Mouse (Mus musculus) bone marrow, adult 2 months (tissue): Measurements from ENCODE around the gene Kdm6b. TPM values are rescaled to one million over a fixed set of nuclear protein-coding genes. Genes with fewer than 3 reads are reported as not detected.

ENCODE experiments used
- H3K27ac ChIP-seq: fragments of 200-500 bp; 2 replicates; pipeline ENCODE4 v1.5.1; 2012; ENCODE audit warnings: low read depth, mild to moderate bottlenecking, control low read depth, inconsistent platforms, low read length; ENCODE audit not compliant: control insufficient read depth, poor library complexity, insufficient read depth
- H3K4me1 ChIP-seq: fragments of 200-500 bp; 2 replicates; pipeline ENCODE4 v1.6.1; 2011; ENCODE audit warnings: low read length; ENCODE audit not compliant: control insufficient read depth, insufficient read depth
- H3K4me3 ChIP-seq: fragments of 200-500 bp; replicated peaks from 2 replicates; pipeline ENCODE3; 2011; ENCODE audit warnings: mild to moderate bottlenecking, low read depth, low read length, control low read depth; ENCODE audit not compliant: control insufficient read depth
- CTCF ChIP-seq: fragments of 200-500 bp; IDR thresholded peaks from 2 replicates; pipeline ENCODE4 v1.5.1; 2011; ENCODE audit warnings: low read length, control low read depth; ENCODE audit not compliant: control insufficient read depth, insufficient read depth
- POLR2A ChIP-seq: fragments of 200-500 bp; IDR thresholded peaks from 2 replicates; pipeline ENCODE4 v1.6.1; 2011; ENCODE audit warnings: low read depth, mild to moderate bottlenecking, control low read depth, low read length, borderline replicate concordance; ENCODE audit not compliant: control insufficient read depth
- WGBS: fragments of 180-500 bp; shearing (Covaris S2); methylation state at CpG from one replicate; pipeline ENCODE4 v1.1.7; 2018; 5-methylcytosine and 5-hydroxymethylcytosine counted together
- polyA plus RNA-seq: library from polyadenylated mRNA; stranded (reverse); fragments of >200 nt; gene quantifications from 2 replicates; pipeline ENCODE4 v1.2.4, GENCODE M21; 2011; ENCODE audit warnings: low replicate concordance; ENCODE audit not compliant: missing spikeins, insufficient read depth, insufficient read length

Kdm6b gene
- polyA plus RNA-seq, 1 experiment = 29.2 TPM

DNA sequence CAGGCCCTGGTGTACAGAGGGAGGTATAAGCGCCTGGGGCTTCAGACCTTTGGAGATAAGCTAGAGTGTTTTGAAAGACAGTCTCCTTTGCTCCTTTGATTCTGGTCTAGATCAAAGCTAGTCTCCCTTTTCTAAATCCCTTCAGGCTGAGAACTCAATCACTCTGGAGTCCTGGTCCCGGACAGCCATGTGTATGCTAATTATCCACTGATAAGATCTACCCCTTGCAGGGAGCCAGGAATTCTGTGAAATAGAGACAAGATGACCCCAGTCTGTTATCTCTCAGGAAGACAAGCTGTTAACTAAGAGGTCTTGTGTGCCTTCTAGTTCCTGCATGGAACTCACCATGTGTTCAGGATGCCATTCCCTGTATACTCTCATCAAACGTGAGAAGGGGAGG, 23.8 kb upstream of the Kdm6b start:
- no peak overlapping the region for H3K27ac ChIP-seq
- TF ChIP-seq CTCF (no peak), POLR2A (no peak)
- no peak overlapping the region for H3K4me3 ChIP-seq
- no peaks in the 10 kb centered on the region; the same call in 1 of the 2 replicates for H3K4me1 ChIP-seq
- WGBS = 74% methylated on average over 3 of the region's 3 CpGs

DNA sequence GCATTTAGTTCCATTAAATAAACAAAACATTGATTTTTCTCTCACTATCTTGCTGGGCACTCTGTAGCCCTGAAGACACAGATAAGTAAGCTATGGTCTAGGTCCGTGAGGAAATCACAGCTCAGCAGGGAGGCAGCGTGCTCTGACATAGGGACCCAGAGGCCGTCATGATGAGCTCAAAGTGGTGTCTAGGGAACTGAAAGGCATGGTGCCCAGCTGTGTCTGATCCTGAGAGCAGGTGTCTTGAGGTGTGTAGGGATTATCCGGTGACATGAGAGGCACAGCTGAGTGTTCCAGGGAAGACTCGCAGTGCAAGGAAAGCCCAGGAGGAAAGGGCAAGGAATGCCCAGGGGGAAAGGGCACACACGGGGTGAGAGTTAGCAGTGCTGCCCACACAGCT, 19.7 kb upstream of the Kdm6b start:
- 77% methylated on average over 6 of the region's 6 CpGs for WGBS
- H3K27ac ChIP-seq = no peak overlapping the region
- H3K4me3 ChIP-seq = no peak overlapping the region
- peaks cover 3% of the 10 kb centered on the region; the same call in 1 of the 2 replicates for H3K4me1 ChIP-seq
- TF ChIP-seq CTCF (no peak), POLR2A (no peak)

GRCm38 (mm10) chr11:69432640-69432982, 19.1 kb upstream of the Kdm6b start:
- H3K4me1 ChIP-seq = peaks cover 3% of the 10 kb centered on the region; the same call in 1 of the 2 replicates
- WGBS = 68% methylated on average over 11 of the region's 11 CpGs
- no peak overlapping the region for H3K4me3 ChIP-seq
- H3K27ac ChIP-seq = no peak overlapping the region
- TF ChIP-seq CTCF = no peak
- no peak for TF ChIP-seq POLR2A

GRCm38 (mm10) chr11:69431829-69432639, 18.6 kb upstream of the Kdm6b start:
- peaks cover 3% of the 10 kb centered on the region; the same call in 1 of the 2 replicates for H3K4me1 ChIP-seq
- no peak overlapping the region for H3K4me3 ChIP-seq
- H3K27ac ChIP-seq = no peak overlapping the region
- WGBS = 24% methylated on average over 11 of the region's 11 CpGs
- TF ChIP-seq POLR2A (no peak), CTCF (peak; percentile 75)

DNA sequence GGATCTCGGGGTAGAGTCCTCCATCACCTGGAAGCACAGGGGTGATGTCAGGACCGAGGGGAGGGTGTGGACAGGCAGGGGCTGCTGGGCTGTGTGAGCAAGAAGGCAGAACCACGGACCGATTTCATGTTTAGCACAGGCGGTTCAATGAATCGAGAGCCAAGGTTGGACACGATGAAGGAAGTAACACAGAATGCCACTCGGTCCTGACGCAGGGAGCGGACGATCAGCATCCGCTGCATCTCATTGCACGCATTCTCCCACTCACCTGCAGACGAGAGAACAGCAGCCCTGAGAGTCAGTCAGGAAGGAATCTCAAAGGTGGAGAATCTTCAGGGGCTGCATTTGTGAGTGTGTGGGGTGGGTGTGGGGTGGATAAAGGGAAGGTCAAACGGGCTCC, 17.2 kb upstream of the Kdm6b start:
- TF ChIP-seq CTCF (no peak), POLR2A (no peak)
- Histone ChIP-seq H3K27ac (no peak overlapping the region), H3K4me1 (peaks cover 3% of the 10 kb centered on the region; the same call in 1 of the 2 replicates), H3K4me3 (no peak overlapping the region)
- WGBS = 84% methylated on average over 15 of the region's 15 CpGs

DNA sequence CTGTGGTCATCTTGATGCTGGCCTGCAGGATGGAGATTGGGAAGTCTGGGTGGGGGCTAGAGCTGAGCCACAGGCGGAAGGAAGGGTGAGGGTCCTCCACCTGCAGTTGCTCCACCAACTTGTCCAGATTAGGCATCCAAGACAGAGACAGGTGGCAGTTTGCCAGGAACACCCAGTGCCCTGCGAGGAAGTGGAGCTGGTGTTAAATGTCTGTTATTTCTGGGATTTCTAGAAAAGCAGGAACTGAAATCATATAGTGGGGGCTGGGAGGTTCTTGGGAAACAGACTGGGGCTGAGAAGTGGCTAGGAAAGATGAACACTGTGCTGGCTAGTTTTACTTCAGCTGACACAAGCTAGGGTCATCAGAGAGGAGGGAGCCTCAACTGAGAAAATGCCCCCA, 15.8 kb upstream of the Kdm6b start:
- Histone ChIP-seq H3K27ac (no peak overlapping the region; the same call in 1 of the 2 replicates), H3K4me3 (no peak overlapping the region), H3K4me1 (peaks cover 3% of the 10 kb centered on the region; the same call in 1 of the 2 replicates)
- WGBS = 7% methylated on average over 2 of the region's 2 CpGs
- no peak for TF ChIP-seq CTCF
- no peak for TF ChIP-seq POLR2A

GRCm38 (mm10) chr11:69428751-69429150, 15.3 kb upstream of the Kdm6b start:
- 28% methylated on average over 4 of the region's 4 CpGs for WGBS
- no peak overlapping the region for H3K27ac ChIP-seq
- H3K4me3 ChIP-seq = no peak overlapping the region
- H3K4me1 ChIP-seq = peaks cover 3% of the 10 kb centered on the region; the same call in 1 of the 2 replicates
- TF ChIP-seq POLR2A (no peak), CTCF (no peak)

DNA sequence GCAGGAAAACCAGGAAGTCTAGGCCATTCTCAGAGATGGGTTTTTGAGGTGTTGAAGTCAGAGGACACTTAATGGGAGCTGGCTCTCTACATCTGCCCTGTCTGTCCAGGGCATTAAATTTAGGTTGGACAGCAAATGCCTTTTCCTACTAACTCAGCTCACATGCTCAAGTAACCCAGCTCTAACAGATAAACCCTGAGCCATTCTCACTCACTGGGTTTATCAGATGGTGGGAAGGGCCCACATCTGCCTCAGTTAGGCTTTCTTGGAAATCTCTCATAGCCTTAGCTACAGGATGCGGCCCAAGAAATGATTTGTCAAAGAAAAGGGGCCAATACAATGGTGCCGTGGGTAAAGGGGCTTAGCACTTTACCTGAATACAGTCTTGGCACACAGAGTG, 12.8 kb upstream of the Kdm6b start:
- 75% methylated on average over 2 of the region's 2 CpGs for WGBS
- Histone ChIP-seq H3K27ac (no peak overlapping the region), H3K4me3 (no peak overlapping the region), H3K4me1 (peaks cover 2% of the 10 kb centered on the region; the same call in 1 of the 2 replicates)
- no peak for TF ChIP-seq POLR2A
- TF ChIP-seq CTCF = no peak
